Mouse (Mus musculus) cerebral cortex, adult 2 months (tissue): ENCODE measurements around the gene Arhgap24.

Source experiments
- WGBS: fragments of 180-500 bp; shearing (Covaris S2); methylation state at CpG from one replicate; pipeline ENCODE4 v1.1.7; 2018; 5-methylcytosine and 5-hydroxymethylcytosine counted together

Arhgap24 gene

DNA sequence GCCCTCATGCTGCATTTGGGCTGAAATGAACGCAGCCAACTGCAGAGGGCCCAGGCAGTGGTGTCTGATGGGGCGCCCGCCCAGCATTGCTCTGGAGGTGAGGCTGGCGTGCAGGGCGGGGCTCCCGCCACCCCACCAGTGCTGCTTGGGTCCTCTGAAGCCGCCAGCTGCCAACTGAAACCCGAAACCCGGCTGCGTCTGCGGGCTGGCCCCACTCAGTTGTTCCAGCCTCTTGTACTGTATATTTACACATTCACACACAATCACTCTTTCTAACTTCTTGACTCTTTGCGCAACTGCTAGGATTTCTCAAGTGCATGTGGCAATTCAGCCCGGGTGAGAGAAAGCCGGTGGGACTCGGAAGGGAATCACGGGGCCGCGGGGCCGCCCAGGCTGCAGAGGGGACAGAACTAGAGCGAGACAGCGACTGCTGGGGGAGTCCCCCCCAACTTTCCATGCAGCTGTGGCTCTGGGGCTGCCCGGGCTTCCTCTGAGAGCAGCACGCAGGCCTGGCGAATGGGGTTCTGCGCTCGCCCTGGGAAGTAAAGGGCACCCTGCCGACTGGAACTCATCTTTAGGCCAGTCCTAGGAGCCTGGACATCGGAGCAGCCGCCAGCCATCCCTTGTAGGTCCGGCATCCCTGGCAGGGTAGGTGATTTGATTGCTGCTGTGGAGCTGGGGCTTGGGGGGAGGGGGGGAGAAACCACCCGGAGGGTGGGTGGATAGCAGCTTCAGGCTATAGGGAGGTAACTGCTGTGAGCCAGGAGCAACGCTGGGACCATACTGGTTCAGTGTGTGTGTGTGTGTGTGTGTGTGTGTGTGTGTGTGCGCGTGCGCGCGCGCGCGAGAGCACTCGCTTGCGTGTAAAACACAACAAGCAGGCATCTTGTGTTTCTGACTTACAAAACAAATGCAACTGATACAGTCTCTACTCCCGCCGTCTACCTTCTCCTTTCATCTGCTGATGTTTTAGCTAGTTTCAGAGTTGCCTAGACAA is at the start of gene Arhgap24:
Gene Arhgap24, plus strand, starts transcription at position 177 of the 997 bp plus-strand sequence.
- WGBS = 1% methylated on average over 44 of the region's 44 CpGs

DNA sequence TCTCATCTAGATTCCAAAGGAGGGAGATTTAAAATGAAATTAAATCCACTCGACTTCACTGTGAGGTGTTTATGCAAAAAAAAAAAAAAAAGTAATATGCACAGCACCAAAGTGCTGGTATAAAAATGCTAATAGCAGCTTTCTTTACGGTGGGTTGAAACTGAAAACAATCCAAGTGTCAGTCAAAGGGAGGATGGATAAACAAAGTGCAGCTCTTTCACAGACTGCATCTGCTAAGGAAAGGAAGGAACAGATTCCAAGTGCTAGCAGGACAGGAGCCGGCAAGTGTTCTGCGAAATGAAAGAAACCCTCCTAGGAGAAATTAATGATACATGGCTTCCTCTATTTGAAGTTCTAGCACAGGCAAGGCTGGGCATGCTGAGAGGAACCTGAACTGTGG is 47.0 kb upstream of the Arhgap24 start:
- 40% methylated on average over 4 of the region's 4 CpGs for WGBS

DNA sequence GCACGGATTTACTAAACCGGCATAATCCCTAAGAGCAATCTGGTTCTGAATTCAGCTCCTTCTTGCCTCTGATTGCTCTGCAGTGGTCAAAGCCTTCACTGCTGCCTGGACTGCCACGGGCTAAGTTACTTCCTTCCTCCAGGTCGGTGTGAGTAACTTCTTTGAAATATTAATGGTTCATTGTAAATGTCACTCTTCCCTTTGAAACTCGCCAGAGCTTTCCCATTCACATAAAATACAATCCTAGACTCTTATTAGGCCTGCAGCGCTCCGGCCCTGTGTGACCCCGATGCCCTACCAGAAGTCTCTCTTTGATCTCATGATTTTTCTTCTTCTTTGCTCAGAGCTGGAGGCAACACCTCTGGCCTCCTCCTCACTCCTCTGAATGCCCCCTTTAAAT is 44.6 kb upstream of the Arhgap24 start:
- WGBS = 88% methylated on average over 8 of the region's 8 CpGs

DNA sequence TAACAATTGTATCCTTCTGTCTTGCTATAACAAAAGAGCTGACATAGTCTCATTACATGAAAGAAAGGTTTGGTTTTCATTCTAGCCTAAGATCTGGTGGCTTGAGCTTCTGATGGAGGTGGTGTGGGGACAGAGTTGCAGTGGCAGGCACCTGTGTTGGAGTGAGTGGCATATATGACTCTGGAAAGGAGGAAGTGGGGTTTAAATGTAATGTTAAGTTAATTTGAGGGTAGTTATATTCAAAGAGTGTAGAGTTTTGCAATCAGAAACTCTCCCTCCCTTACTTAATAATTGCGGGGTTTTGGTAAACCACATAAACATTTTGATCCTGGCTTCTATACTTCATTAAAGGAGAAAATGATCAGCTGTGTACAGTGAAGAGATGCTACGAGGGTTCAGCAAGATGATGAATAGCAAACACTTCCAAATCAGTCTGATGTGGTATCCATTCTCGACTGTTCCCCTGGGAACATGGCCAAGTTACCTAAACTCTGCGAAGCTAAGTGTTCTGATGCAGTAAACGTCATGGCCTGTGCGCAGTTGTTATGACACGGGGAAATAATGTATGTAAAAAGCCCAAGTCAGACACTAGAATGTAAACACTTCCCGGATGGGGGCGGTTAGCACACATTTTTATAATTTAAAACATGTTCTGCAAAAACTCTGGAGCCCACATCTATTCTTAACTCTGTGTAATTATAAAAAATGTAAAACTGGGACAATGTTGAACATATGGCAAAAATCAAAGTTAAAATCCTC is 41.9 kb upstream of the Arhgap24 start:
- 49% methylated on average over 9 of the region's 9 CpGs for WGBS

DNA sequence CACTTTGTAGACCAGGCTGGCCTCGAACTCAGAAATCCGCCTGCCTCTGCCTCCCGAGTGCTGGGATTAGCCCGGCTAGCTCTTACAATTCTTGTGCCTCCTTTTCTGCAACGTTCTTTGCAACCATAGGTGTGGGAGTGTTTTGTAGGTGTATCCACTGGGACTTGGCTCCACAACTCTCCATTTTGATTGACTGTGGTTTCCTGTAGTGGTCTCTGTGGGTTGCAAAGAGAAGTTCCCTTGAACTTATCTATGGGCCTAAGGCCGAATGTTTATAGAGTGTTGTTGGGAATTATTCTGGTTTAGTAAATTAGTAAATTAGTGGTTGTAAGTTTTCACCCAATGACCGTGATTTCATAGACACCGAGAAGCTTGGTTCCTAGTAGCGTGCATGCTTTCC is 33.8 kb upstream of the Arhgap24 start:
- WGBS = 92% methylated on average over 9 of the region's 9 CpGs

DNA sequence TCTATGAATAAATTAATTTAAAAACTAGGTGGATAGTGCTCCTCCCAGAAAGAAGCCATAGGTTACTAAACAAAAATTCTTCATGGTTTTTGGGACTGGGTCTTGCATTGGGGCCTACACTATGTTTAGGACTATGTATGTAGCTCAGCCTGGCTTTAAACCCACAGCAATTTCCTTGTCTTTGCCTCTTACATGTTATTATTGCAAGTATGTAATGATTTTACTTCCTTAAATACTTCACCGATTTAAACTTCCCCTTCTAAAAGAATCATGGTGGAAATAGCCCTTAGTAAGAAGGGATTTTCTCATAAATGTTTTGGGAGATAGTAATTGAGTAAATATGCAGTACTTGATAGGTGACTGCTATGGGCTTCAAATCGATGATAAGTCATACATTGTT is 30.3 kb upstream of the Arhgap24 start:
- 98% methylated on average over 2 of the region's 2 CpGs for WGBS

DNA sequence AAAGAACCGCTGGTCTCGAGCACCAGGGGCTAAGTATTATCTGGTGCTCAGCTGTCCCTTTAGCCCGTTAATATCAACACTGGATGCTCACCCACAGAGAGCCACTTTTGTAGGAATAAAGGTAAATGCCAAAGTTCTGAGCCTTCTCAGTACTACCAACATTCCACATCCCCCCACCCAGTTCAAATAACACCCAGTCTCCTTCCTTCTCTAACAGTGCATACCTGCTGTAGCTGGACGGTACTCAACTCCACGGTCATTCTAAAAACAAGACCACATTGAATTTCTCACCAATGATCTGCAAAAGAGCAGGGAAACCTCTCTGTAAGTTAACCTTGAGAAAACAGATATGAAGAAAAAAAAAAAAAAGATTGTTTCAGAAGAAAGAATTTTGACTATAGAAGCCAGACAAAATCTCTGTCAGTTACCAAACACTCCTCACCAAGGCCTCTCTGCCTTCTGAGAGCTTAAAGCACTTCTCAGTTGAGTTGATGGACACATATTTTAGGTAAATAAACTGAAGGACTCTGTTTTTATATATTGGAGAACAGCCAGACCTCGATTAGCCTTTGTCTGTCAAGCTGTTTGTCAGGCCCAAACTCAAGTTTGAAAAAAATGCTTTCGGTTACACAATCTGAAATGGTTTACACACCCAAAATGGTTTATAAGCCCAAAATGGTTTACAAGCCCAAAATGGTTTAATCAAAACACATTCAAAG is 29.0 kb upstream of the Arhgap24 start:
- WGBS = 86% methylated on average over 7 of the region's 7 CpGs

DNA sequence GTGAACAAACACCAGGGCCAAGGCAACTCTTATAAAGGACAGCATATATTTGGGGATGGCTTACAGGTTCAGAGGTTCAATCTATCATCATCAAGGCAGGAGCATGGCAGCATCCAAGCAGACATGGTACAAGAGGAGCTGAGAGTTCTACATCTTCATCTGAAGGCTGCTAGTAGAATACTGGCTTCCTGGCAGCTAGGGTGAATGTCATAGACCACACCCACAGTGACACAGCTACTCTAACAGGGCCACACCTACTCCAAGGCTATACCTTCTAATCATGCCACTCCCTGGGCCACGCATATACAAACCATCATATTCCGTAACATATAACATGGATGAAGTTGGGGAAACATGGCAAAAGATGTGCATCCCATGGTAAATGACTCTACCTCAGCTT is 27.9 kb upstream of the Arhgap24 start:
- WGBS = 93% methylated on average over 2 of the region's 2 CpGs

DNA sequence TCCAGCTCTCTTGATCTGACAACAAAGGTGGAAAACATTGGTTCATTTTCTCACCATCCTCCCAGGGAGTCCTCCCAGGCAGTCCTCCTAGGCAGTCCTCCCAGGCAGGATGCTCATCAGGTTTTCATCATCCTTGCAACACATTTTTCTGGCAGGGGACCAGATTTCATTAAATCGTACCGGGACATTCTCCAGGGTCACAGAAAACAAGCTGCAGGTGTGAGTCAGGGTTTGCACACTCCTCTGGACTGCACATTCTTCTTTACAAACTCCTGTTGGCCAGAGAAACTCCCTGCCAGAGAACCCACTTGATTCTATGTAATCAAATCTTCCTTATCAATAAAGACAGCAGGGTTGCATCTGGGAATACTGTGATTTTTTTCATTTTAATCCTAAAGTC is 25.9 kb upstream of the Arhgap24 start:
- 54% methylated on average over 2 of the region's 2 CpGs for WGBS

DNA sequence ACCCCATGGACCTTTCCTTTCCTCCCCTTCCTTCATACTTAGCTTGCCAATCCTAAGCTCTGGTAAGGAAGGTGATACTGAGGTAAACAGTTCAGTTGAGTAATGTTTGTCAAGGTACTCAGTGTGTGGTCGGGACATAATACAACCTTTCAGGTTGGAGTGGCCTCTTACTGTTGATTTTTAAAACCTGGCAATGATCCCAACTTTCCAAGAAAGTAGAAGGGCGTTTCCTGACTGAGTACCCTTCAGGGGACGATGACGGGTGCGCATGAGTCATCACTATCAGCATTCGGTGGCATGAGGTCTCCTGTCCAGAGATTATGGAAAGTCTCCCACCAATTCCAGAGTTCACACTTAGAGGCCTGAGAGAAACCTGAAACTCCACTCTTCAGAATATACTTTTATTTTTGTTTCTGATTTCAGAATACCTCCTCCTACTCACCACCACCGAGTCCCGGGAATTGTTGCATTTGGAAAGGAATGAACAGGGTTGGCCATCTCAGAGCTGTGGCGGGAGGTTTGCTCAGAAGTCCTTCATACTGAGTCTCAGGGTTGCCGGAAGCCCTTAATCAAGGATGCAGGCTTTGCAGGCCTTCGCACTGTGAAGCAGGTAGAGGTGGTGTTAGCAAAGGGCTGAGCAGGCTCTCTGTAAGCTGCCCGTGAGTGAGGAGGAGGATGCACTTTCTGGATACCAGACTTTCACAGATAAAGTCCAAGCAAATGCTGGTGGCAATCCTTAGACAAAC is 20.6 kb upstream of the Arhgap24 start:
- 71% methylated on average over 12 of the region's 12 CpGs for WGBS

DNA sequence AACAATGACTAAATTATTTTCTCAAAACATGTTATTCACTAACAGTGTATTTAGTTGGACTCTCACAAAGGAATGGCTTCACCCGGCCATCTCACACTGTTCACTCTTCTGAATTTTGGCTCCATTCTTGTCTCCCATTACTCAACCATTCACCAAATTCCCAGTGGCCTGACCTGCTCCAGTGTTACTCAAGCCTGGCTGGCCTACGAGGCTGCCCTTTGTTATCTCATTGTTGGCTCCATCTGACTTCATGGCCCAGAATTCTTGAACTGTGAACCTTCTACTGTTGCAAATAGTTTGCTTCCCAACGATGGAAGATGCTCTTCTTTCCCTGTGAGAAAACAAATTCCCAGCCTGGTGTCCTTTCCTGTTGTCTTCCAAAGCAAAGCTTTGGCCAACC is 18.2 kb upstream of the Arhgap24 start:
- 84% methylated on average over 3 of the region's 3 CpGs for whole genome bisulfite sequencing

DNA sequence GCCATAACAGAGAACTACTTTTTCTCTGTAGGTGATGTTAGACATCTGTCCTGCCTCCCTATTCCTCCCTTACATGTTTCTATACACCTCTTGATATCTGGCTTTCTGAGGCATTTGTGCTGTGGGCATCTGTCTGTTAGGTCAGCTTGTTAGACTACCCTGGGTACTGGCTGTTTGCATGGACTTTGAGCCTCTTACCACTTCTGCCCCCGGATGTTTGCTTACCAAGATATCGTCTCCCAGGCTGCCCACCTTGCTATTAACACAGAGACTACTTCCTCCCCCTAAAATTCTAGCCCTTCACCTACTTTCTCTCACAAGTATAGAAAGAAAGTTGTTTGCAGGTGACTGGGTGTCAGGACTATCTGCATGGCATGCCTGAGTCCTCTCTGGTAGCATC is 15.8 kb upstream of the Arhgap24 start:
- WGBS = 90% methylated on average over 2 of the region's 2 CpGs

DNA sequence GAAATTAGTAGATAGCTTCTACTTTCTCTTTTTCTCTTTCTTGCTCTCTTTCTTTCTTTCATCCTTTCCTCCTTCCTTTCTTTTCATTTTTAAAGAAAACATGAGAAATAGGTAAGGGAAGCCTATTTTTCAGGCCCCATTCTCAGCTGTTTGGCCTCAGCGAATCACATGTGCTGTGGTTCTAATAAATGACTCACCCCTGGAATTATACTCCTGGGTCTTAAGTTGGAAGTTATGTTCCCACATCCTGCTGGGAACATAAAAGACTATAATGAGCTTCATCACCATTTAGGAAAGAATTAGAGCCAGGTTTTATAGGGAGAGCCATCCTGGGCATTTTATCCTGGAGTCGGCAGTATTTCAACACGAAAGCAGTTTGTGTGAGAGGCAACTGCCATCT is 12.9 kb upstream of the Arhgap24 start:
- 83% methylated on average over 3 of the region's 3 CpGs for WGBS

DNA sequence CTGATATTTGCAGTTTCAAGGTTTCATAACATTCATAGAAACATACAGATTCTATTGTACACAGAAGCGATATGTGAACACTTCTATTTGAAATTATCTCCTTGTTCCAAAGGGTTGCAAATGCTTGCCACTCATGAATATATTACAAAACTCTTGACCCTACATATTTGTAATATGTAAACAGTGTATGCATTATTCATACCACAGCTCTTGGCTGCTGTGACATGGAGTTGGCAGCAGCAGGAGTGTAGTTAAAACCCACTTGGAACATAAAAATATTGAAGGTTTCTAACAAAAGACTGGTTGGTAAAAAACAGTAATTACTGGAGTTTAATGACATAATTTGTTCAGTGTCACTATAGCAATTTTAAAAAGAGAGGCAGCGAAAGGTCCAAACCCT is 10.9 kb upstream of the Arhgap24 start:
- WGBS = 93% methylated on average over 2 of the region's 2 CpGs

DNA sequence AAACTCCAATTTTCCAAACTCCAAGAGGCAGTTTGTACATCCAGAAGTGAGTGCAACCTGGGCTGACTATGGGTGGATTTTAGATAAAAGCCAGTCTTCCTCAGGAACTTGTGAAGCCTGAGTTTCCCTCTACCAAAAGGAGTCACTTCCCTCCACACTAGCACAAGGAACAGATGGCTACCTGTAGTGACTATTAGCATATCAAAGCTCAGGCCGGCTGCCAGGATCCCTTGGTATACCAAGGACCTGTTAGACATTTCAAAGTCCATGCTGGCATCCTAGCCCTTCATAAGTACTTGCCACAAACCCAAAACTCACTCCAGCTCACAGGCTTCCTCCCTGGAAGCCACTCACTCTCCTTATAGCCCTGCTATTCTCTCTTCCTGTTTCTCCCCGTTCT is 3.1 kb upstream of the Arhgap24 start:
- WGBS = 17% methylated on average over 2 of the region's 2 CpGs

DNA sequence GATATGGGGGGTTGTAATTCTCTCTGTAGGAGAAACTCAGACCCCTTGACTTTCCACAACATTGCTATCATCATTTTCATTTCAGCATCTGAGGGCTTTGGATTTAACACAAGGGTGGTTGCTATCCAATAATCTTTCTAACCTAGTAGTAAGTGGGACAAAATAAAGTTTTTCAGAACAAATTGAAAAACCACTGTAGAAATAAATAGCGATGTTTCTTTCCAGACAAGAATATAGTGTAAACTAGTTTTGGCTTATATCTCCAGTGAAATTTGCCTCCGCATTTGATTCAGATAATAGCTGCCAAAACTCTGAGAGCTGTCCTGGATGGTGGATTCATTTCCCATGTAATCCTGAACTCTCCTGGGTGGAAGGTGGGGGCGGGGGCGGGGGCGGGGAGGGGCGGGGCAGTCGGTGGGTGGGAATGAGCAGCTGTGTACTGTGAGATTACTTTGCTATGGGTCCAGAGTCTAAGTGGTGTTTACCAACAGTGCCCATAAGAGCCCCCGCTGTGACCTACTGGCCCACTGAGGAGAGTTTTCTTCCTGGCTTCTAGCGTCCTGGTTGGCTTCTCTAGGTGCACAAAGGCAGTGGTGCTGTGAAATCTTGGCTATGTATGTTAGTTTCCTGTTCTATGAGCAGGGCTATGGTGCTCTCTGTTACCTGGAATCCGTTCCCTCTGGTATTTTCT is 2.2 kb downstream of the Arhgap24 start:
- 55% methylated on average over 10 of the region's 10 CpGs for whole genome bisulfite sequencing

DNA sequence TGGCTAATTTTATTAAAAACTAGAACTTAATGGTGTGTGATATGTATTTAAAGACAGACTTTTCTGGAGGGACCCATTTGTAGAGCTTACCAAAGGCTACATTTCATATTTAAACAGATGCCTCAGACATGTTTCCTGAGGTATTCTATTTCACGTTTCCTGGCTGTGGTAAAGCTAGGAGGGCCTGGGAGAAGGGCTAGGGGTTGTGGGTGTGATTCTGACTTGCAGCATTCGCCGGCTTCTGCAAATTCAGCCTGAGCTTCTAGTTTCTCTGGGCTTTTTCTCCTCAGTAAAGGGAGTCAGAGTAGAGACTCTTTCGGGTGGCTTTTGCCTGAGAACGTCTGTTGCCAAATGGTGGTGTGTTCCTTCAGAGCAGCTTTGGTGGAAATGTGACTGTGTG is 10.4 kb downstream of the Arhgap24 start:
- 59% methylated on average over 5 of the region's 5 CpGs for WGBS

DNA sequence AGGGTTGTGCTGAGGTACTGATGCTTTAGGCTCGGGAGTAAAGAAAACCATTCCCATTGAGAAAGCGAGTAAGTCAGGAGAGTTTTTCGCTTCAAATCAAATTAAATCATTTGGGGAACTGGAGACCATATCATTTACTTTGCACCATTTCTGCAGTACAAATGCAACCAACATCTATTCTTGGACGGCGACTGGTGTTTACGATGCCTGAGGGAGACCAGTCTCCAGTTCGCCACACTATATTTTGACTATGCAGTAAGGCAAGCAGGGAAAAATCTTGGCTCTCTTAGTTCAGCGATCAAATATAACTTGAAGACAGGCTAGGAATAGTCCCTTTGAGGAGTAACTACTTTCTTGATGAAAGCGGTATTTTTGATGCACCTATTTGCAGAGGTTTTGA is 11.0 kb downstream of the Arhgap24 start:
- 57% methylated on average over 9 of the region's 9 CpGs for WGBS

DNA sequence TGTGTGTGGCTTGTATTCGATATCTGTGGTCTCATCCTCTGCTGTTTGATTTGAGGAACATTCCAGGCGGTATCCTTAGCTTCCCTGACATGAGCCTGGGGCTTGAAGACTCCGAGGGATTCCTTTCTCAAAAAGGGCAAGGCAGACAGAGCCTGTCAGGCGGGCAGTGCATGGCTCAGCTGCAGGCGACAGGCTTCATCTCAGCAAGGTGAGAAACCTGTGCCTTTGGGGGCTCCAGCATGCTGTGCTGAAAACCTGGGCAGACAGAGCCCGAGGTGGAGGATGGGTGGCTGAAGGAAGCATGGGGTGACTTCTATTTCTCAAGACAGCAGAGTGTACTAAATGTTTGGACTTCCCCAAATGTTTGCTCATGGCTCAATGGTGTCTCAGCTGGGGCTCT is 13.6 kb downstream of the Arhgap24 start:
- WGBS = 64% methylated on average over 6 of the region's 6 CpGs

DNA sequence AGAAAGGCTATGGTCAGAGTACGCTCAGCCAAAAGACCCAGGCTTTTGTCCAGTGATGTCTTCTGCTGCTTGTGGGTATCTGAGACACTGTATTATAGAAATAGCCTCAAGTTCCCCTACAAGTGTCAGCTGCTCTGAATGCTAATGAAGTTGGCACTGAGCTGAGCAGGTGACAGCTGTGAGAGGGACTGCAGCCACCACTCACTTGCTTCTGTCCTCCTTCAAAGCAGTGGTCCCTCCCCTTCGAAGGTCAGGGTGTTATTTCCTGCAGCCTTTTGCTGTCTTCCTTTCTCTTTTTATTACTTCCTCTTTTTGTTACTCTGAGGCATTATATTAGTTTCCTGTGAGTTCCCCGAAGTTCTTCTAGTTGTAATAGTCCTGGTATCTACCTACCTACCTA is 16.0 kb downstream of the Arhgap24 start:
- WGBS = 71% methylated on average over 3 of the region's 3 CpGs

DNA sequence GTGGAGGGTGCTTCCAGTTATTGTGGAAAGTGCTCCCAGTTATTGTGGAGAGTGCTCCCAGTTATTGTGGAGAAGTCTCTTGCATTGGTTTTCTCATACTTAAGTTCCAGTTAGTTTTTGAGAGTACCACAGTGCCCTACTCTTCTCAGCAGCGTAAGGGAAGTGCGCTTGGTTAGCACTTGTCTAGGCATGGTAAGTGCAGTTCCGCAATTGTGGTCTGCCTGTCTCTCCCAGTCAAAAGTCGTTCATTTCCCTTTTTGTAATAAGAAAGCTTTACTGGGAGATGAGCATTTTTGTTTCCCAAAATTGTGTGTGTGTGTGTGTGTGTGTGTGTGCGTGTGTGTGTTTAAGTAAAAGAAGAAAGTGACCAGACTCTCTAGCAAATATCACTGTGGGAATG is 17.6 kb downstream of the Arhgap24 start:
- 91% methylated on average over 5 of the region's 5 CpGs for WGBS
